Comparison of ENCODE assay signal across 14 mouse cellular contexts in genomic region chr4:101655415-101655790, GRCm38 (mm10). TPM values are rescaled to one million over a fixed set of nuclear protein-coding genes. Genes with fewer than 3 reads are reported as not detected.
DNase-seq lines count a peak whose midpoint lies in the region; ATAC-seq and TF ChIP-seq lines count a peak whose summit lies in the region.
"Had no signal": no experiment of that assay in that cellular context is flagged by ENCODE, and none has a peak within 500 bp of the region (broad histone marks: within the 10 kb centered on the region; RNA-seq: fewer than 3 reads in every experiment).

No protein-coding gene starts in this region.

- no peak for TF ChIP-seq CTCF in stomach, postnatal 0 days (IDR thresholded peaks at IDR 0.05; ENCODE audit: low read depth)

- H3K4me3 ChIP-seq in stomach, embryonic 15.5 days (replicated peaks), result no peak overlapping the region
- no peak overlapping the region for H3K4me3 ChIP-seq in stomach, postnatal 0 days (ENCODE audit: low read depth, low read length)
- peak overlapping the region; percentile 15 for H3K4me3 ChIP-seq in liver, embryonic 12.5 days
- H3K4me3 ChIP-seq: heart, embryonic 15.5 days; hindbrain, embryonic 12.5 days; limb, embryonic 13.5 days had no signal

- peak; percentile 37; the same call in 1 of the 2 replicates for ATAC-seq in stomach, embryonic 15.5 days (ENCODE audit: insufficient read depth, low FRiP score, low read depth)
- ATAC-seq in stomach, postnatal 0 days (ENCODE audit: low FRiP score, low TSS enrichment), result no peak
- ATAC-seq in liver, embryonic 12.5 days, result peak; percentile 70
- ATAC-seq: forebrain, embryonic 14.5 days had no signal

- H3K4me1 ChIP-seq in stomach, embryonic 15.5 days, result no peaks in the 10 kb centered on the region
- no peaks in the 10 kb centered on the region for H3K4me1 ChIP-seq in stomach, postnatal 0 days (replicated peaks; ENCODE audit: control insufficient read depth, insufficient read depth)
- H3K4me1 ChIP-seq in liver, embryonic 12.5 days, result peaks cover 66% of the 10 kb centered on the region
- H3K4me1 ChIP-seq: heart, embryonic 15.5 days had no signal

- no peak for TF ChIP-seq EP300 in stomach, postnatal 0 days (optimal IDR thresholded peaks at IDR 0.05)

- 85% methylated on average over 7 of the region's 7 CpGs for WGBS in stomach, embryonic 15.5 days
- WGBS in stomach, postnatal 0 days, result 89% methylated on average over 7 of the region's 7 CpGs
- WGBS in liver, embryonic 12.5 days (ENCODE audit: insufficient replicate concordance), result 43% methylated on average over 7 of the region's 7 CpGs

- peaks cover 17% of the 10 kb centered on the region for H3K36me3 ChIP-seq in stomach, embryonic 15.5 days
- H3K36me3 ChIP-seq in stomach, postnatal 0 days (ENCODE audit: control insufficient read depth, insufficient read depth, low read length), result peaks cover 7% of the 10 kb centered on the region; the same call in 1 of the 2 replicates
- H3K36me3 ChIP-seq in liver, embryonic 12.5 days, result peaks cover 66% of the 10 kb centered on the region

- H3K4me2 ChIP-seq in stomach, embryonic 15.5 days, result no peak overlapping the region
- H3K4me2 ChIP-seq in stomach, postnatal 0 days (replicated peaks; ENCODE audit: low read depth), result no peak overlapping the region
- peak overlapping the region; percentile 64 for H3K4me2 ChIP-seq in liver, embryonic 12.5 days
- H3K4me2 ChIP-seq: heart, embryonic 15.5 days; hindbrain, embryonic 12.5 days; limb, embryonic 13.5 days had no signal

- no peaks in the 10 kb centered on the region for H3K27me3 ChIP-seq in stomach, embryonic 15.5 days (replicated peaks)
- H3K27me3 ChIP-seq in stomach, postnatal 0 days (ENCODE audit: control insufficient read depth, insufficient read depth, low read length), result no peaks in the 10 kb centered on the region
- no peaks in the 10 kb centered on the region for H3K27me3 ChIP-seq in liver, embryonic 12.5 days (replicated peaks)
- H3K27me3 ChIP-seq: heart, embryonic 15.5 days; hindbrain, embryonic 12.5 days; limb, embryonic 13.5 days had no signal

- H3K9me3 ChIP-seq in stomach, embryonic 15.5 days, result no peaks in the 10 kb centered on the region
- H3K9me3 ChIP-seq in stomach, postnatal 0 days (ENCODE audit: control insufficient read depth, low read length), result no peaks in the 10 kb centered on the region
- no peaks in the 10 kb centered on the region for H3K9me3 ChIP-seq in liver, embryonic 12.5 days (replicated peaks)
- H3K9me3 ChIP-seq: heart, embryonic 15.5 days; hindbrain, embryonic 12.5 days; limb, embryonic 13.5 days had no signal

- DNase-seq in heart, adult 11 months, result peak; percentile 87
- DNase-seq in heart, postnatal 10 days, result no peak
- no peak for DNase-seq in stomach, postnatal 0 days (ENCODE audit: low spot score)
- no peak for DNase-seq in adrenal gland, postnatal 14 days
- no peak for DNase-seq in adrenal gland, postnatal 4 days (ENCODE audit: low spot score in 2 of 2)
- no peak for DNase-seq in ovary, postnatal 36 days (ENCODE audit: low spot score)
- DNase-seq: adrenal gland, adult 8-10 months; cerebellum, postnatal 10 days had no signal

- intact Hi-C loops in heart, postnatal 10 days (cut with DNase I), result loop anchor here (10.0 kb wide), 3 partner anchors 181 to 999 kb away; no protein-coding TSS in a partner anchor

- H3K27ac ChIP-seq in stomach, embryonic 15.5 days, result no peak overlapping the region
- H3K27ac ChIP-seq in stomach, postnatal 0 days (replicated peaks), result no peak overlapping the region
- H3K27ac ChIP-seq in liver, embryonic 12.5 days, result peak overlapping the region; percentile 92
- H3K27ac ChIP-seq: heart, embryonic 15.5 days; hindbrain, embryonic 12.5 days; limb, embryonic 13.5 days had no signal

- H3K9ac ChIP-seq in stomach, embryonic 15.5 days, result no peak overlapping the region
- no peak overlapping the region for H3K9ac ChIP-seq in stomach, postnatal 0 days (ENCODE audit: low read length)
- peak overlapping the region; percentile 61 for H3K9ac ChIP-seq in liver, embryonic 12.5 days
- H3K9ac ChIP-seq: heart, embryonic 15.5 days; hindbrain, embryonic 12.5 days; limb, embryonic 13.5 days had no signal

RNA-seq across cellular contexts. Expression of gene Leprot, which starts 7.9 kb away (rescaled TPM):
- 10 to 100 TPM; 48.3 to 53.3 TPM for total RNA-seq in heart, postnatal 10 days (2021)
- polyA plus RNA-seq in stomach, embryonic 15.5 days (2015; fragmentation: Nextera tagmentation; extraction: Ambion mirVana), result 86.9 and 87.0 TPM in 2 replicates
- polyA plus RNA-seq in stomach, postnatal 0 days (2015; fragmentation: Nextera tagmentation; extraction: Ambion mirVana), result 87.9 and 89.5 TPM in 2 replicates
- polyA plus RNA-seq in liver, embryonic 12.5 days (2016; fragmentation: Nextera tagmentation; extraction: Ambion mirVana), result 48.1 and 51.2 TPM in 2 replicates
- total RNA-seq in adrenal gland, postnatal 14 days (2021), result 56.0 and 60.1 TPM in 2 replicates
- 10 to 100 TPM; 96.3 to 98.2 TPM for total RNA-seq in adrenal gland, postnatal 4 days (2021)
